ENCODE assay signal across 9 mouse cellular contexts in genomic region chr17:13743709-13744079, GRCm38 (mm10). TPM values are rescaled to one million over a fixed set of nuclear protein-coding genes. Genes with fewer than 3 reads are reported as not detected.
A peak's percentile ranks its signal among the peaks of the same experiment; 100 is the strongest.
DNase-seq lines count a peak whose midpoint lies in the region; ATAC-seq and TF ChIP-seq lines count a peak whose summit lies in the region.
"Had no signal": no experiment of that assay in that cellular context is flagged by ENCODE, and none has a peak within 500 bp of the region (broad histone marks: within the 10 kb centered on the region; RNA-seq: fewer than 3 reads in every experiment).

No protein-coding gene starts in this region.

- no peak for TF ChIP-seq CTCF in left cerebral cortex, adult 2 months (IDR thresholded peaks at IDR 0.05)

- no peaks in the 10 kb centered on the region for H3K27me3 ChIP-seq in limb, embryonic 13.5 days
- no peaks in the 10 kb centered on the region for H3K27me3 ChIP-seq in stomach, embryonic 15.5 days (replicated peaks)
- H3K27me3 ChIP-seq in hindbrain, embryonic 16.5 days (replicated peaks; ENCODE audit: control insufficient read depth, insufficient read depth, low read length), result no peaks in the 10 kb centered on the region

- intact Hi-C loops in left cerebral cortex, adult 2 months (cut with DNase I), result no loop called here
- intact Hi-C loops in left cerebral cortex, postnatal 10 days (cut with DNase I), result no loop called here

- H3K9ac ChIP-seq in limb, embryonic 13.5 days, result no peak overlapping the region
- H3K9ac ChIP-seq in stomach, embryonic 15.5 days, result no peak overlapping the region
- H3K9ac ChIP-seq in hindbrain, embryonic 16.5 days (ENCODE audit: low read depth, low read length), result no peak overlapping the region

- no peak for DNase-seq in left cerebral cortex, adult 2 months (ENCODE audit: extremely low spot score in 1 of 2, low spot score in 2 of 2)
- no peak for DNase-seq in left cerebral cortex, postnatal 10 days (ENCODE audit: extremely low spot score in 1 of 2, low spot score in 2 of 2)
- peak; percentile 38 for DNase-seq in gonadal fat pad, adult 2 months (ENCODE audit: low read depth)
- DNase-seq in embryo, embryonic 9.5 days (ENCODE audit: extremely low spot score), result no peak
- no peak for DNase-seq in frontal cortex, postnatal 25 days (ENCODE audit: low spot score in 2 of 2)
- DNase-seq: cerebellum, adult 9-11 months had no signal

- no peaks in the 10 kb centered on the region for H3K36me3 ChIP-seq in limb, embryonic 13.5 days
- H3K36me3 ChIP-seq in stomach, embryonic 15.5 days, result no peaks in the 10 kb centered on the region
- H3K36me3 ChIP-seq in hindbrain, embryonic 16.5 days (ENCODE audit: control insufficient read depth, insufficient read depth, low read length), result no peaks in the 10 kb centered on the region

- no peaks in the 10 kb centered on the region for H3K9me3 ChIP-seq in limb, embryonic 13.5 days
- no peaks in the 10 kb centered on the region for H3K9me3 ChIP-seq in stomach, embryonic 15.5 days
- no peaks in the 10 kb centered on the region for H3K9me3 ChIP-seq in hindbrain, embryonic 16.5 days (ENCODE audit: control insufficient read depth, low read length)

- H3K4me3 ChIP-seq in left cerebral cortex, adult 2 months, result no peak overlapping the region
- H3K4me3 ChIP-seq in limb, embryonic 13.5 days, result no peak overlapping the region
- no peak overlapping the region for H3K4me3 ChIP-seq in stomach, embryonic 15.5 days (replicated peaks)
- no peak overlapping the region for H3K4me3 ChIP-seq in hindbrain, embryonic 16.5 days (ENCODE audit: low read length)

- peak overlapping the region; percentile 55; the same call in 1 of the 2 replicates for H3K27ac ChIP-seq in left cerebral cortex, adult 2 months
- H3K27ac ChIP-seq in limb, embryonic 13.5 days, result peak overlapping the region; percentile 70; the same call in 1 of the 2 replicates
- peak overlapping the region; percentile 92 for H3K27ac ChIP-seq in stomach, embryonic 15.5 days
- no peak overlapping the region for H3K27ac ChIP-seq in hindbrain, embryonic 16.5 days (ENCODE audit: low read depth, low read length)

- peak; percentile 70 for ATAC-seq in limb, embryonic 13.5 days (ENCODE audit: low FRiP score, low read depth)
- peak; percentile 87 for ATAC-seq in stomach, embryonic 15.5 days (ENCODE audit: insufficient read depth, low FRiP score, low read depth)
- no peak for ATAC-seq in hindbrain, embryonic 16.5 days

- H3K4me2 ChIP-seq in limb, embryonic 13.5 days (replicated peaks), result peak overlapping the region; percentile 35
- peak overlapping the region; percentile 27 for H3K4me2 ChIP-seq in stomach, embryonic 15.5 days
- no peak overlapping the region for H3K4me2 ChIP-seq in hindbrain, embryonic 16.5 days (ENCODE audit: low read length)

- H3K4me1 ChIP-seq in limb, embryonic 13.5 days, result peaks cover 49% of the 10 kb centered on the region
- H3K4me1 ChIP-seq in stomach, embryonic 15.5 days, result peaks cover 21% of the 10 kb centered on the region
- H3K4me1 ChIP-seq in hindbrain, embryonic 16.5 days (ENCODE audit: control insufficient read depth, insufficient read depth, low read depth, low read length), result peaks cover 5% of the 10 kb centered on the region

- 11% methylated on average over 5 of the region's 5 CpGs for WGBS in limb, embryonic 13.5 days
- WGBS in stomach, embryonic 15.5 days, result 29% methylated on average over 5 of the region's 5 CpGs
- WGBS in hindbrain, embryonic 16.5 days, result 52% methylated on average over 5 of the region's 5 CpGs

RNA-seq across cellular contexts. Expression of gene Afdn, which starts 16.6 kb away (rescaled TPM):
- 100 to 1,000 TPM; 127 to 134 TPM for total RNA-seq in left cerebral cortex, adult 2 months (2021)
- 100 to 1,000 TPM; 126 to 138 TPM for total RNA-seq in left cerebral cortex, postnatal 10 days (2021)
- 59.9 and 61.3 TPM in 2 replicates for polyA plus RNA-seq in gonadal fat pad, adult 2 months (2012; rRNA removed)
- polyA plus RNA-seq in limb, embryonic 13.5 days (2015; fragmentation: Nextera tagmentation; extraction: Ambion mirVana), result 56.5 and 60.2 TPM in 2 replicates
- polyA plus RNA-seq in stomach, embryonic 15.5 days (2015; fragmentation: Nextera tagmentation; extraction: Ambion mirVana), result 95.9 and 107 TPM in 2 replicates
- 78.5 and 92.3 TPM in 2 replicates for polyA plus RNA-seq in hindbrain, embryonic 16.5 days (2015; fragmentation: Nextera tagmentation; extraction: Ambion mirVana)

RNA-seq across cellular contexts. Expression of gene Tcte2, which starts 17.9 kb away (rescaled TPM):
- total RNA-seq in left cerebral cortex, adult 2 months (2021), result 10 to 100 TPM; 21.4 to 23.2 TPM
- total RNA-seq in left cerebral cortex, postnatal 10 days (2021), result 10 to 100 TPM; 13.6 to 17.9 TPM
- 3.7 and 4.7 TPM in 2 replicates for polyA plus RNA-seq in gonadal fat pad, adult 2 months (2012; rRNA removed)
- 5.4 and 5.6 TPM in 2 replicates for polyA plus RNA-seq in limb, embryonic 13.5 days (2015; fragmentation: Nextera tagmentation; extraction: Ambion mirVana)
- polyA plus RNA-seq in stomach, embryonic 15.5 days (2015; fragmentation: Nextera tagmentation; extraction: Ambion mirVana), result 7.0 and 7.4 TPM in 2 replicates
- polyA plus RNA-seq in hindbrain, embryonic 16.5 days (2015; fragmentation: Nextera tagmentation; extraction: Ambion mirVana), result 14.9 and 16.8 TPM in 2 replicates
